Mouse (Mus musculus): ENCODE measurements around the gene Mfsd6l.

GRCm38 (mm10) chr11:68561957-68562950 is 6.3 kb downstream of the Mfsd6l start:
- TF ChIP-seq CTCF (IDR thresholded peaks at IDR 0.05; ENCODE audit: low read depth) (no peak), EP300 (IDR thresholded peaks at IDR 0.05; ENCODE audit: low read depth) (no peak)
